Mouse (Mus musculus) adrenal gland, adult 18-20 months (tissue): ENCODE data around the gene Ginm1. TPM values are rescaled to one million over a fixed set of nuclear protein-coding genes. Genes with fewer than 3 reads are reported as not detected.

Experiments used
- DNase-seq, 2 experiments: peaks; one replicate each; pipeline ENCODE4 v3.0.0; 2021 to 2022; ENCODE audit warnings: low spot score in 2 of 2
- microRNA-seq, 2 experiments: library from miRNA; unstranded; fragments of <30 nt; microRNA quantifications; one replicate each; pipeline ENCODE4 v1.2.0; 2021; ENCODE audit warnings: borderline number of aligned reads in 2 of 2
- total RNA-seq, 2 experiments: library from RNA; stranded (reverse); gene quantifications; 1 replicate in 1 of 2; 2 replicates in 1 of 2; pipeline ENCODE4 v1.2.3; 2021

Gene Ginm1
- total RNA-seq, 2 experiments from 2014 or later = 173 to 253 TPM

DNA sequence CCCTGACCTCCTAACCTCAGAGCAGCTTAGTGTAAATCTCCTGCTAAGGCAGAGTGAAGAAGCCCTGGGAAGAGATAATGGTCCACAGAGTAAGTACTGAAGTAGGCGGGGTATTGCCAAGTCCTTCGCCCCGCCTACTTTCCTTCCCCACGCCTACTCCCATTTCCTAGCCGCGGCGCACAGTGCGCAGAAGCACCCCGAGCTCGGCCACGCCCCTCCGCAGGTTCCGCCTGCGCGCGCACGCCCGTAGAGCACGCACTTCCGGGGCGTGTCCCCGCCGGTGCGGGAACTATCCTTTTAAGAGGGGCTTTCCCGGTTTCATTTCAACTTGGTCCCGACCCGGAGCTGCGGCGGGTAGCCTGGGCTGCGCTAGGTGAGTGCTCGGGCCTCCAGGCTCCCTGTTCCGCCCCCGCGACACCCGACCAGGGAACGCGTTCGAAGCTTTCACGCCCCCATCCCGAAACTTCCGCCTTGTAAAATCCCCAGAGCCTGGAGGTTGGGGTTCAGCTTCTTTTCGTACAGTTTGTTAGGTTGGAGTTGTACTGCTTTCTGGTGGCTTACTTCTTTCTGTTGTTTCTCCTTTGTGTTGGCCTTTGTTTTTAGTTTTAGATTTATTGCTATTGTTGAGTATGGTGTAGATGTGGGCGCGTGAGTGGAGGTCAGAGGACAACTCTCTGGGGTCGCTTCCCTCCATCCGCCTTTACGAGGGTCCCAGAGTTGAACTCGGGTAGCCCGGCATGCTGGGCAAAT is 66.7 kb downstream of the Ginm1 start, which contains the start of gene Katna1:
Katna1 (plus strand) TSS at position 250 of the 750 bp plus-strand sequence.
- DNase-seq = peak; percentile 92 to 93

Small RNA genes within 50 kb of the gene (microRNA-seq; reads per million reads assigned to microRNA genes)
- 0.95 to 1.2 reads per million in 2 experiments for gene Mir5104

Other genes with a start within 250 kb of the Ginm1 start
- 10 to 100 TPM; 21.8 to 22.1 TPM for gene Lrp11, start 203.0 kb downstream of the Ginm1 start, total RNA-seq
- 1 to 10 TPM; 5.9 to 9.1 TPM for gene Nup43, start 125.3 kb downstream of the Ginm1 start, total RNA-seq
- 10 to 100 TPM; 79.9 to 83.7 TPM for gene Pcmt1, start 111.7 kb downstream of the Ginm1 start, total RNA-seq
- gene Lats1, start 111.6 kb downstream of the Ginm1 start, total RNA-seq = 10 to 100 TPM; 40.6 to 52.9 TPM
- 10 to 100 TPM; 30.7 to 33.1 TPM for gene Katna1, start 66.8 kb downstream of the Ginm1 start, total RNA-seq
- 10 to 100 TPM; 25.5 to 30.8 TPM for gene Ppil4, start 67 bp upstream of the Ginm1 start, total RNA-seq
- gene Zc3h12d, start 39.6 kb upstream of the Ginm1 start, total RNA-seq = under 1 TPM; 0.13 to 0.38 TPM
- gene Tab2, start 163.4 kb upstream of the Ginm1 start, total RNA-seq = 10 to 100 TPM; 49.1 to 51.8 TPM